Mouse (Mus musculus): ENCODE data around the gene Psmb8.

Psmb8 gene

GRCm38 (mm10) chr17:34192852-34193251, 4.7 kb upstream of the Psmb8 start:
- DNase-seq (ENCODE audit: low read depth, low spot score) = no peak

- DNase-seq (ENCODE audit: low read depth, low spot score) = no peak
Measured at GRCm38 (mm10) chr17:34193468-34193867, 4.1 kb upstream of the Psmb8 start.

DNA sequence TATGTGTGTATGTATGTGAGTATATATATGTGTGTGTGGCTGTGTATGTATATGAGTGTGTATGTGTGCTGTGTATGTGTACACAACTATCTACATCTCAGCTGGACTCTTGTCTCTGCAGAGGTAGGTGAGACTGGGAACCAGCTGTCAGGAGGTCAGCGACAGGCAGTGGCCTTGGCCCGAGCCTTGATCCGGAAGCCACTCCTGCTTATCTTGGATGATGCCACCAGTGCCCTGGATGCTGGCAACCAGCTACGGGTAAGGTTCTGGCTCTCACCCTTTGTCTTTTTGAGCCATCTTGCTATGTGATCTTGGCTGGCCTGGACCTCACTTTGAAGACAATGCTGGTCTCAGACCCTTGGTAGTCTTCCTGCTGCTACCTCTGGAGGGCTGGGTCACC, 2.8 kb upstream of the Psmb8 start:
- DNase-seq (ENCODE audit: low read depth, low spot score) = no peak

DNA sequence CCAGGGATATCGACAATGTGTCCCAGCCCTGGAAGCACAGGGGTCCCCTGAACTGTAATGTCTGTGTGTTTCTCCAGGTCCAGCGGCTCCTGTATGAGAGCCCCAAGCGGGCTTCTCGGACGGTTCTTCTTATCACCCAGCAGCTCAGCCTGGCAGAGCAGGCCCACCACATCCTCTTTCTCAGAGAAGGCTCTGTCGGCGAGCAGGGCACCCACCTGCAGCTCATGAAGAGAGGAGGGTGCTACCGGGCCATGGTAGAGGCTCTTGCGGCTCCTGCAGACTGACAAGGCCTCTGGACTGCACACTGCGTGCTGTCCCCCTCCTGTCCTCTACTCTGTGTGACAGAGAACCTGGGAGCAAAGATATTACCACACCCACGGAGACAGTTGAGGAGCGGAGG, 1.0 kb upstream of the Psmb8 start:
- peak; percentile 91 for DNase-seq (ENCODE audit: low read depth, low spot score)

DNA sequence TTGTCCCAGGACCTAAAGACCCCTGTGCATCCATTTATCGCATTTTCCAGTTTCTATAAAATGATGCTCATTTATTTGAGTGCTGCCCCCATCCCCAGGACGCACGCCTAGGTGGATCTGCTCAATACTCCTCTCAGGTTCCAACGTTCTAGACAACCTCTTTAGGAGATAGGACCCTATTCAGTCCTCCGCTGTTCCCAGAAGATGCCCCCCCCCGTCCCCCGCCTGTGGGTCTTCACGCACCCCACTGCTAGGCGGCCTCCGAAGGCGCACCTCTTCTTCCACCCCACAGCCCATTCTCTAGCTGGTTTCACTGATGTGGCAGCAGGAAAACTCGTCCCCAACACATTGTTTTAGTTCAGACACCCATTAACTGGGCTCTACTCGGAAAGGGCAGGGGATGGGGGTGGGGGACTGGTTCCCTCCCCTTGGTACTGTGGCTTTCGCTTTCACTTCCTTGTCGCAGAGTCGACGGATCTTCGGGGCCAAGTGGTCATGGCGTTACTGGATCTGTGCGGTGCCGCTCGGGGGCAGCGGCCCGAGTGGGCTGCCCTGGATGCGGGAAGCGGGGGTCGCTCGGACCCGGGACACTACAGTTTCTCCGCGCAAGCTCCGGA, 491 bp downstream of the Psmb8 start:
- peak; percentile 93 for DNase-seq (ENCODE audit: low read depth, low spot score)

DNA sequence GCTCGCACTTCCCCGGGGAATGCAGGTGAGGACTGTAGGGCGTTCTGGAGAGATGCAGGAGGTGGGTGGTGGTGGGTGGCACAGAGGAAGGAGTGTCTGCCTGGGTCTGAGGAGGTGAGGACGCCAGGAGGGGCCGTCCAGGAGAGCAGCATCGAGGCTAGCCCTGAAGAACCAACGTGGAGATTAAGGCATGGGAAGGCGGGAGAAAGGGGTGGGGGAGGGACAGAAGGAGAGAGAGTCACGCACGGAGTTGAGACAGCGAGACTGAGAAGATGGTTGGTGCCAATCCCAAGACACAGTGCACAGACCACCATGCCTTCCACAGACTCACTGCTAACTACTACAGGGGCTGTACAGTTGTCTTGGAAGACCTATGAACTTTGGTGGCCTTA, 996 bp downstream of the Psmb8 start:
- DNase-seq (ENCODE audit: low read depth, low spot score) = no peak

- no peak for DNase-seq (ENCODE audit: low read depth, low spot score)
Measured at GRCm38 (mm10) chr17:34199050-34199619, 1.6 kb downstream of the Psmb8 start.

DNA sequence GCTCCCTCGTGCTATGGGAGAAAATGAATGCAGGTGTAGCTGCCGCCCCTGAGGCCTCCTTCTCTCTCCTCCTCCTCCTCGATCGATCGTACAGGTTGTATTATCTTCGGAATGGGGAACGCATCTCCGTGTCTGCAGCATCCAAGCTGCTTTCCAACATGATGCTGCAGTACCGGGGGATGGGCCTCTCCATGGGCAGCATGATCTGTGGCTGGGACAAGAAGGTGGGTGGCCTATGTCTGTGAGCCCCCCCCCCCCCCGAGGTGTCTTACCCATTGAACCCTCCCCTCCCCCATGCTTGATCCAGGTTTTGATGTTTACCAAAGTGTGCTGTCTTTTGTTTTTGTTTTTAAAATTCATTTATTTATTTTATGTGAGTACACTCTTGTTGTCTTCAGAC, 2.5 kb downstream of the Psmb8 start:
- no peak for DNase-seq (ENCODE audit: low read depth, low spot score)

- no peak for DNase-seq (ENCODE audit: low read depth, low spot score)
Measured at GRCm38 (mm10) chr17:34200772-34201505, 3.4 kb downstream of the Psmb8 start.

GRCm38 (mm10) chr17:34201506-34202055, 4.1 kb downstream of the Psmb8 start:
- no peak for DNase-seq (ENCODE audit: low read depth, low spot score)

DNA sequence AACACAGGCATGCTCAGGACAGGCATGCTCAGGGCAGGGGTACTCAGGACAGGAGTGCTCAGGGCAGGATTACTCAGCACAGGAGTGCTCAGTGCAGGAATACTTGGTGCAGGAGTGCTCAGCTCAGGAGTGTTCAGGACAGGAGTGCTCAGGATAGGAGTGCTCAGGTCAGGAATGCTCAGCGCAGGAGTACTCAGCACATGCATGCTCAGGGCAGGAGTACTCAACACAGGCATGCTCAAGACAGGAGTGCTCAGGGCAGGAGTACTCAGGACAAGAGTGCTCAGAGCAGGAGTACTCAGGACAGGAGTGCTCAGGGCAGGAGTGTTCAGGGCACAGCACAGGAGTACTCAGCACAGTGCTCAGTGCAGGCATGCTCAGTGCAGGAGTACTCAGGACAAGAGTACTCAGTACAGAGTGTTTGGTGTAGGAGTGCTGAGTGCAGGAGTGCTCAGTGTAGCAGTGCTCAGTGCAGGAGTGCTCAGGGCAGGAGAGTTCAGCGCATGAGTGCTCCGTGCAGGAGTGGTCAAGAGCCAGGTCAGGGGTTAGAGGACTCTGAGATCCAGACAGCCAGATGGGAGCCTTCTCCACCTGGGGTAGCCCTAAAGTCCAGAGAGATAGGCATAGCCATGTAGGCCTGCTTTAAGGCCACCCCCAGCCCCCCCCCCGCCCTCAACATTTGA, 5.4 kb downstream of the Psmb8 start:
- DNase-seq (ENCODE audit: low read depth, low spot score) = peak; percentile 42

DNA sequence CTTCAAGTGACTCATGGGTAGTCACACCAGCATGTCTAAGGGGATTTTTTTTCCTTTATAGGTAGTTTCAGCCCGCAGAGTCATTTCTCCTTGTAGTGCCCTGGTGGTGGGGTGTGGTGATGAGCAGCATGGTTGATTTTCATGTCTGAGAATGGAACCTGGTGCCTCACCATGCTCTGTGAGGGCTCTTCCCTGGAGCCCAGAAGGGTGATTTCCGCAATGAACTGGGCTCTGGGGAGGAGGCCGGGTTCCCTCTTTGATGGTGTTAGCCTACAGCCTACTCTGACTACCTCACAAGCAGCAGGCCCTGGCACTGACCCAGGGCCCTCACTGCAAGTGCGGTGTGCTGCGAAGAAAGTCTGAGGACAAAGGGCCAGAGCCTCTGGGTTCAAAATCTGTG, 5.9 kb downstream of the Psmb8 start, which contains the start of gene Tap2:
Gene Tap2, plus strand, starts transcription at position 84 of the 400 bp plus-strand sequence.
- peak; percentile 76 for DNase-seq (ENCODE audit: low read depth, low spot score)

- DNase-seq (ENCODE audit: low read depth, low spot score) = peak; percentile 92
Measured at GRCm38 (mm10) chr17:34204303-34205010, 6.9 kb downstream of the Psmb8 start.

DNA sequence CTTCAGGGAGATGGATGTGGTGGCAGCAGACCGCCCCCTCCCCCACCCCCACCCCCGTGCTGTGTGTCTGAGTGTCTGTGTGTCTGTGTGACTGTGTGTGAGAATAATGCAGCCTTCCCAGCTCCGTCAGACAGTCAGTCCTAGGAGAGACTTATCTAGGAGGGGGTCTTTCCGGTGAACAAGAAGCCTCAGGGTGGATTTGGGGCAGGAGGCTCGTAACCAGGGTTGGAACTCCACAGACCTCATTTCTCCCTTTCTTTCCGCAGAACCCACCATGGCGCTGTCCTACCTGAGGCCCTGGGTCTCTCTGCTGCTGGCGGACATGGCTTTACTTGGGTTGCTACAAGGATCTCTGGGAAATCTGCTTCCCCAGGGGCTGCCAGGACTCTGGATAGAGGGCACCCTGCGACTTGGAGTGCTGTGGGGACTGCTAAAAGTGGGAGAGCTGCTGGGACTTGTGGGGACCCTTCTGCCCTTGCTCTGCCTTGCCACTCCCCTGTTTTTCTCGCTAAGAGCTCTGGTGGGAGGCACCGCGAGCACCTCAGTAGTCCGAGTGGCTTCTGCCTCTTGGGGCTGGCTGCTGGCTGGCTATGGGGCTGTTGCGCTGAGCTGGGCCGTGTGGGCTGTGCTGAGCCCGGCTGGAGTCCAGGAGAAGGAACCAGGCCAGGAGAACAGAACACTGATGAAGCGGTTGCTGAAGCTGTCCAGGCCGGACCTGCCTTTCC, 7.7 kb downstream of the Psmb8 start:
- DNase-seq (ENCODE audit: low read depth, low spot score) = peak; percentile 71

DNA sequence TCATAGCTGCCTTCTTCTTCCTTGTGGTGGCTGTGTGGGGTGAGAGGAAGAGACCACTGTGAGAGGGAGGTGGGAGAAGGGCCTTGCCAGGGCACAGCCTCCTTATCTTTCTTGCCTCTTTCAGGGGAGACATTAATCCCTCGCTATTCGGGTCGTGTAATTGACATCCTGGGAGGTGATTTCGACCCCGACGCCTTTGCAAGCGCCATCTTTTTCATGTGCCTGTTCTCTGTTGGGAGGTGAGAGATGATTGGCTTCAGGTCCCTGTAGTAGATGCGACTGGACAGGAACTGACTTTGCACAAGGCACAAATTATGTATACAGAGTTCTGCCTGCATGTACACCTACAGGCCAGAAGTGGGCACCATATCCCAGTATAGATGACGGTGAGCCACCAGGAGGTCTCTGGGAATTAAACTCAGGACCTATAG, 8.2 kb downstream of the Psmb8 start:
- DNase-seq (ENCODE audit: low read depth, low spot score) = peak; percentile 85

DNA sequence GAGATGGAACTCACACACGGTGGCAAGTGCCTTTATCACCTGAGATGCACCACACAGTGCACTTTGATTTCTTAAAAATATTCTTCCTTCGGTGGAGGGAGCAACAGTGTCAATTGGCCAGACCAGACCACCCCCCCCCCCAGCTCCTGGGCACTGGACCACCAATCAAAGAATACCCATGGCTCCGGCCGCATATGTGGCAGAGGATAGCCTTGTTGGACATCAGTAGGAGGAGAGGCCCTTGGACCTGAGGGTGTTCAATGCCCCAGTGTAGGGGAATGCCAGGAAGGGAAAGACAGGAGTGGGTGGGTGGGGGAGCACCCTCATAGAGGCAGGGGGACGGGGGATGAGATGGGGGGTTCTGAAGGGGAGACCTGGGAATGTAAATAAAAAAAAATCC, 9.2 kb downstream of the Psmb8 start:
- no peak for DNase-seq (ENCODE audit: low read depth, low spot score)

- DNase-seq (ENCODE audit: low read depth, low spot score) = no peak
Measured at GRCm38 (mm10) chr17:34207456-34207855, 9.9 kb downstream of the Psmb8 start.

DNA sequence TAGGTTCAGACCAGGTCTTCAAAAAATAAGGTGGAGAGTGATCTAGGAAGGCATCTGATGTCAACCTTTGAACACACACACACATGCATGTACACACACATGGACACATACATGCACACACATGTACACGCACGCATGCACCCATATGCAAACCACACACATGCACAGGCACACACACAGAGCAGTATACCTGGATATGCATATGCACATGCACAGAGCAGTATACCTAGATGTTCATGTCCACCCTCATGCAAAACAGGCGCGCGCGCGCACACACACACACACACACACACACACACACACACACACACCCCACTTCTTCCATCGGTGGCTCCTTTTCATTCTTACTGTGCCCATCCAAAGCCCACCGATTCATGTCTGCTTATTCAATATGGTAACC, 10.3 kb downstream of the Psmb8 start:
- DNase-seq (ENCODE audit: low read depth, low spot score) = no peak

GRCm38 (mm10) chr17:34208421-34208820, 10.9 kb downstream of the Psmb8 start:
- DNase-seq (ENCODE audit: low read depth, low spot score) = no peak

DNA sequence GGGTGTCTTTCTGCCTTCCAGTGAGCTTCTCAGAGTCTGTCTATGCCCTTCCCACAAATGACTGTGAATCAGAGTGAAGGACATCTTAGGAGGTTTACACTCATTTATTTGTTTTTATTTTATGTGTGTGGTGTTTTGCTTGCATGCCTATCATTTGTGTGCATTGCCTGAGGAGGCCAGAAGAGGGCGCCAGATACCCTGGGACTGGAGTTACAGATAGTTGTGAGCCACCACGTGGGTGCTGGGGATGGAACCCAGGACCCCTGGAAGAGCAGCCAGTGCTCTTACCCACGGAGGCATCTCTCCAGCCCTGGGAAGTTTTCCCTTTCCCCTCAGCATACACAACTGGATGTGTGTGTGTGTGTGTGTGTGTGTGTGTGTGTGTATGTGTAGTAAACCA, 12.2 kb downstream of the Psmb8 start:
- no peak for DNase-seq (ENCODE audit: low read depth, low spot score)

- no peak for DNase-seq (ENCODE audit: low read depth, low spot score)
Measured at GRCm38 (mm10) chr17:34210599-34210998, 13.1 kb downstream of the Psmb8 start.
